In the genomic region with DNA sequence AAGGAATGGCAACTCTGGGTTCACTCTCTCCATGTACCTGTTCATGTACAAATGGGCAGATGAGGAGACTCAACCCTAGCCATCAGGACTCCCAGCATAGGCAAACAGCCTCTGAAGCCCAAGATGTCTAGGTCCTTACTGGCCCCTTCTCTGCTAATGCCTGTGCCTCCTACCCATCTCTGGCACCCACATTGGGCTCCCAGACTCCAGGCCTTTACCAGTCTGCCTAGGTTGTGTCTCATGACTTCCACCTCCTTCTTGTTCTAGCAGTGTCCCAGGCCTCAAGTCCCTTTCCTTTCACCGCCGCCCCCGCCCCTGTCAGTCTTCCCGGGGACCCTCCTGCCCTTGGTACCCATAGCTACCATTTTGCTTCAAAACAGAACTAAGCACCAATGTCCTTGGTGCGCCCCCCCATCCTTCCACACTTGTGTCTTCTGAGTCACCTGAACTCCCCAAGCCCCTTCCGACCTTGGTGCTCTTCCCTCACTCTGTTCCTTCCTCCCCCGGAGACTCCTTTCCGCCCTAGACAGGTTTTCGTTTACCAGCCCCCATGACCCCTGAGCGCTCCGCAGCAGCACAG, we compare ENCODE assay signal across 8 mouse cellular contexts. TPM values are rescaled to one million over a fixed set of nuclear protein-coding genes. Genes with fewer than 3 reads are reported as not detected.
DNase-seq lines count a peak whose midpoint lies in the region; ATAC-seq and TF ChIP-seq lines count a peak whose summit lies in the region.

No protein-coding gene starts in this region.

- H3K9ac ChIP-seq in intestine, embryonic 15.5 days = peak overlapping the region; percentile 65
- H3K9ac ChIP-seq in neural tube, embryonic 14.5 days (replicated peaks; ENCODE audit: low read depth, low read length) = peak overlapping the region; percentile 72

- H3K4me1 ChIP-seq in erythroblast, embryonic 14.5 days (ENCODE audit: control insufficient read depth) = peaks cover 14% of the 10 kb centered on the region
- no peaks in the 10 kb centered on the region for H3K4me1 ChIP-seq in spleen, adult 2 months (ENCODE audit: control insufficient read depth, insufficient read depth, insufficient read length)
- peaks cover 13% of the 10 kb centered on the region for H3K4me1 ChIP-seq in intestine, embryonic 15.5 days (replicated peaks)
- H3K4me1 ChIP-seq in neural tube, embryonic 14.5 days (ENCODE audit: control insufficient read depth, insufficient read depth, low read length) = peaks cover 7% of the 10 kb centered on the region; the same call in 1 of the 2 replicates

- peak overlapping the region; percentile 92 for H3K4me2 ChIP-seq in intestine, embryonic 15.5 days (replicated peaks)
- H3K4me2 ChIP-seq in neural tube, embryonic 14.5 days (ENCODE audit: low read depth, low read length) = peak overlapping the region; percentile 59

- no peaks in the 10 kb centered on the region for H3K9me3 ChIP-seq in erythroblast, embryonic 14.5 days (ENCODE audit: control insufficient read depth, low read length)
- H3K9me3 ChIP-seq in intestine, embryonic 15.5 days = no peaks in the 10 kb centered on the region
- H3K9me3 ChIP-seq in neural tube, embryonic 14.5 days (ENCODE audit: control insufficient read depth, low read length) = no peaks in the 10 kb centered on the region

- H3K36me3 ChIP-seq in erythroblast, embryonic 14.5 days (ENCODE audit: control insufficient read depth) = no peaks in the 10 kb centered on the region
- no peaks in the 10 kb centered on the region for H3K36me3 ChIP-seq in spleen, adult 2 months (ENCODE audit: control insufficient read depth, insufficient read depth, low read length)
- no peaks in the 10 kb centered on the region for H3K36me3 ChIP-seq in intestine, embryonic 15.5 days
- no peaks in the 10 kb centered on the region for H3K36me3 ChIP-seq in neural tube, embryonic 14.5 days (ENCODE audit: control insufficient read depth, insufficient read depth, low read length)

- TF ChIP-seq CTCF in spleen, adult 2 months (IDR thresholded peaks at IDR 0.05; ENCODE audit: extremely low read depth, insufficient read depth, insufficient read length, insufficient replicate concordance) = no peak

- ATAC-seq in erythroblast, adult 5-6 weeks (replicated peaks; ENCODE audit: low FRiP score, poor library complexity, severe bottlenecking) = no peak
- no peak for ATAC-seq in intestine, embryonic 15.5 days
- no peak; the same call in 1 of the 2 replicates for ATAC-seq in neural tube, embryonic 14.5 days (ENCODE audit: low read depth)

- H3K27ac ChIP-seq in spleen, adult 2 months (ENCODE audit: insufficient read depth, low read length) = no peak overlapping the region
- H3K27ac ChIP-seq in intestine, embryonic 15.5 days = no peak overlapping the region
- H3K27ac ChIP-seq in neural tube, embryonic 14.5 days (ENCODE audit: low read depth, low read length) = no peak overlapping the region; the same call in 1 of the 2 replicates

- peaks cover 52% of the 10 kb centered on the region for H3K27me3 ChIP-seq in erythroblast, embryonic 14.5 days (ENCODE audit: control insufficient read depth)
- H3K27me3 ChIP-seq in spleen, adult 2 months (ENCODE audit: control insufficient read depth, insufficient read depth, low read length) = peaks cover 9% of the 10 kb centered on the region
- H3K27me3 ChIP-seq in intestine, embryonic 15.5 days (replicated peaks) = peaks cover 7% of the 10 kb centered on the region; the same call in 1 of the 2 replicates
- no peaks in the 10 kb centered on the region for H3K27me3 ChIP-seq in neural tube, embryonic 14.5 days (ENCODE audit: control insufficient read depth, insufficient read depth, low read length)

- TF ChIP-seq POLR2A in spleen, adult 2 months (IDR thresholded peaks at IDR 0.05; ENCODE audit: low read depth, low read length) = no peak

- 44% methylated on average over 11 of the region's 11 CpGs for WGBS in spleen, adult 2 months
- 32% methylated on average over 11 of the region's 11 CpGs for WGBS in intestine, embryonic 15.5 days
- WGBS in neural tube, embryonic 14.5 days = 28% methylated on average over 11 of the region's 11 CpGs

- no peak for DNase-seq in spleen, adult 2 months (ENCODE audit: low read depth in 1 of 2, low spot score in 2 of 2)
- no peak for DNase-seq in spleen, postnatal 14 days (ENCODE audit: low spot score in 2 of 2)
- no peak for DNase-seq in frontal cortex, postnatal 25 days (ENCODE audit: low spot score in 2 of 2)
- DNase-seq in thymus, postnatal 36 days = no peak

- peak overlapping the region; percentile 67 for H3K4me3 ChIP-seq in erythroblast, embryonic 14.5 days (replicated peaks)
- peak overlapping the region; percentile 63 for H3K4me3 ChIP-seq in spleen, adult 2 months (ENCODE audit: extremely low read depth, insufficient read depth, insufficient read length)
- peak overlapping the region; percentile 75 for H3K4me3 ChIP-seq in intestine, embryonic 15.5 days (replicated peaks)
- peak overlapping the region; percentile 67 for H3K4me3 ChIP-seq in neural tube, embryonic 14.5 days (ENCODE audit: low read depth, low read length)

RNA-seq across cellular contexts. Expression of gene Snta1, which starts 0.7 kb away (rescaled TPM):
- polyA plus RNA-seq in erythroblast, embryonic 14.5 days (2012) = 0.07 and 0.08 TPM in 2 replicates
- not detected in 2 replicates for total RNA-seq in erythroblast, adult 5-6 weeks (2015; ENCODE audit: low replicate concordance)
- 0.17 and 0.56 TPM in 2 replicates for total RNA-seq in erythroblast, adult 5-6 weeks (2017; ENCODE audit: low replicate concordance)
- 11.0 and 12.1 TPM in 2 replicates for polyA plus RNA-seq in spleen, adult 2 months (2012; rRNA removed)
- 4.6 and 5.0 TPM in 2 replicates for polyA plus RNA-seq in intestine, embryonic 15.5 days (2015; fragmentation: Nextera tagmentation; extraction: Ambion mirVana)
- 4.4 and 5.1 TPM in 2 replicates for polyA plus RNA-seq in neural tube, embryonic 14.5 days (2014; fragmentation: Nextera tagmentation; extraction: Ambion mirVana)

RNA-seq across cellular contexts. Expression of gene Cbfa2t2, which starts 29.1 kb away (rescaled TPM):
- polyA plus RNA-seq in erythroblast, embryonic 14.5 days (2012) = 0.19 and 0.24 TPM in 2 replicates
- 5.6 and 8.5 TPM in 2 replicates for total RNA-seq in erythroblast, adult 5-6 weeks (2015; ENCODE audit: low replicate concordance)
- total RNA-seq in erythroblast, adult 5-6 weeks (2017; ENCODE audit: low replicate concordance) = 2.9 and 9.5 TPM in 2 replicates
- polyA plus RNA-seq in spleen, adult 2 months (2012; rRNA removed) = 5.1 and 7.8 TPM in 2 replicates
- 25.4 and 26.3 TPM in 2 replicates for polyA plus RNA-seq in intestine, embryonic 15.5 days (2015; fragmentation: Nextera tagmentation; extraction: Ambion mirVana)
- 48.8 and 51.2 TPM in 2 replicates for polyA plus RNA-seq in neural tube, embryonic 14.5 days (2014; fragmentation: Nextera tagmentation; extraction: Ambion mirVana)

RNA-seq across cellular contexts. Expression of gene Cdk5rap1, which starts 34.3 kb away (rescaled TPM):
- 0.02 and 0.05 TPM in 2 replicates for polyA plus RNA-seq in erythroblast, embryonic 14.5 days (2012)
- 5.9 and 13.1 TPM in 2 replicates for total RNA-seq in erythroblast, adult 5-6 weeks (2015; ENCODE audit: low replicate concordance)
- 12.7 and 21.5 TPM in 2 replicates for total RNA-seq in erythroblast, adult 5-6 weeks (2017; ENCODE audit: low replicate concordance)
- 6.9 and 8.3 TPM in 2 replicates for polyA plus RNA-seq in spleen, adult 2 months (2012; rRNA removed)
- 16.9 and 18.1 TPM in 2 replicates for polyA plus RNA-seq in intestine, embryonic 15.5 days (2015; fragmentation: Nextera tagmentation; extraction: Ambion mirVana)
- polyA plus RNA-seq in neural tube, embryonic 14.5 days (2014; fragmentation: Nextera tagmentation; extraction: Ambion mirVana) = 7.1 and 10.5 TPM in 2 replicates
